Mouse (Mus musculus) liver, embryonic 14.5 days (tissue): ENCODE data around the gene Ush2a.

Source experiments
- CTCF ChIP-seq: IDR thresholded peaks from 2 replicates; pipeline ENCODE4 v1.5.1; 2016; ENCODE audit warnings: antibody characterized with exemption, low read depth, control low read depth
- EP300 ChIP-seq: IDR thresholded peaks from 2 replicates; pipeline ENCODE4 v1.6.1; 2016; ENCODE audit warnings: antibody characterized with exemption, low read depth

DNA sequence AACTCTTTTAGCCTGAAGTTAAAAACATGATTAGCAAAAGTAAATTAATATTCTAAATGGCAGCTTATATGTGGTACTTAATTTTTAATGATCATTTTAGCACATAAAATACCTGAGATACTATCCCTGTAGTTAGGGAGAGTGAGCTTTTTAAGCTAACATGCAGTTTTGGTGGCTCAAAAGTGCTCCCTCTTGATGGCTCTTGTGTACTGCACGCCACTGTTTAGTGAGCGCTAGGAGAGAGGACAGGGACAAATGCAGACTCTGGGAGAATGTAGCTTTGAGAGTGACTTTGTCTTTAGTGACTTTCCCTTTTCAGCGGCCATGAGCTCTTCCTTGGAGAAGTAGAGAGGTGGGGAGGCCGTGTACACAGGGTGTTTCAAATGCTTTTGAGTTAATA is 371.9 kb downstream of the Ush2a start:
- TF ChIP-seq CTCF (no peak; the same call in 1 of the 2 replicates), EP300 (no peak)
